Mouse (Mus musculus) heart, postnatal 4 days (tissue): ENCODE measurements around the gene Ndufa7. TPM values are rescaled to one million over a fixed set of nuclear protein-coding genes. Genes with fewer than 3 reads are reported as not detected.

Source experiments
- DNase-seq: peaks from one replicate; pipeline ENCODE4 v3.0.0; 2021
- total RNA-seq, 2 experiments: library from RNA; stranded (reverse); gene quantifications; 2 replicates each; pipeline ENCODE4 v1.2.3; 2021

Gene Ndufa7
- 100 to 1,000 TPM; 423 to 447 TPM for total RNA-seq

GRCm38 (mm10) chr17:33824084-33824996 is at the start of gene Ndufa7, which contains the start of gene Rps28:
Gene Ndufa7, plus strand, starts transcription at chr17:33824572.
Gene Rps28, minus strand, starts transcription at chr17:33824562.
- DNase-seq: peak; percentile 99

- no peak for DNase-seq
Observed at GRCm38 (mm10) chr17:33774573-33775155, 49.7 kb upstream of the Ndufa7 start.

- DNase-seq: no peak
Observed at GRCm38 (mm10) chr17:33775287-33775686, 49.1 kb upstream of the Ndufa7 start.

- peak; percentile 99 for DNase-seq
Observed at GRCm38 (mm10) chr17:33779271-33779966, 45.0 kb upstream of the Ndufa7 start.

- DNase-seq: no peak
Observed at GRCm38 (mm10) chr17:33779967-33780295, 44.4 kb upstream of the Ndufa7 start.

- peak; percentile 81 for DNase-seq
Observed at GRCm38 (mm10) chr17:33780431-33780830, 43.9 kb upstream of the Ndufa7 start.

GRCm38 (mm10) chr17:33781124-33781977 is 43.0 kb upstream of the Ndufa7 start, which contains the start of gene Angptl4:
Gene Angptl4, minus strand, starts transcription at chr17:33781830.
- DNase-seq: peak; percentile 83

GRCm38 (mm10) chr17:33782067-33782466 is 42.3 kb upstream of the Ndufa7 start:
- DNase-seq: peak; percentile 37

- peak; percentile 92 for DNase-seq
Observed at GRCm38 (mm10) chr17:33783408-33783807, 41.0 kb upstream of the Ndufa7 start.

- no peak for DNase-seq
Observed at GRCm38 (mm10) chr17:33784939-33785338, 39.4 kb upstream of the Ndufa7 start.

- no peak for DNase-seq
Observed at GRCm38 (mm10) chr17:33786375-33786774, 38.0 kb upstream of the Ndufa7 start.

GRCm38 (mm10) chr17:33788732-33789131 is 35.6 kb upstream of the Ndufa7 start:
- DNase-seq: no peak

- DNase-seq: peak; percentile 50
Observed at GRCm38 (mm10) chr17:33798306-33798705, 26.1 kb upstream of the Ndufa7 start.

- no peak for DNase-seq
Observed at GRCm38 (mm10) chr17:33799277-33799676, 25.1 kb upstream of the Ndufa7 start.

GRCm38 (mm10) chr17:33802221-33802620 is 22.2 kb upstream of the Ndufa7 start:
- no peak for DNase-seq

GRCm38 (mm10) chr17:33804205-33804604 is 20.2 kb upstream of the Ndufa7 start:
- DNase-seq: no peak

- no peak for DNase-seq
Observed at GRCm38 (mm10) chr17:33804745-33805144, 19.6 kb upstream of the Ndufa7 start.

- no peak for DNase-seq
Observed at GRCm38 (mm10) chr17:33807181-33807888, 17.0 kb upstream of the Ndufa7 start.

- DNase-seq: no peak
Observed at GRCm38 (mm10) chr17:33808192-33808591, 16.2 kb upstream of the Ndufa7 start.

- peak; percentile 98 for DNase-seq
Observed at GRCm38 (mm10) chr17:33810334-33811141, 13.8 kb upstream of the Ndufa7 start, which contains the start of gene Kank3. Gene Kank3, plus strand, starts transcription at chr17:33810519.
